Mouse (Mus musculus): ENCODE measurements at regions not wholly inside any gene's neighbourhood (a gene's known extent, or its start where the extent isn't known, plus 50 kb on each side); places are given as distances from the start of the nearest gene placed in this dataset.

DNA sequence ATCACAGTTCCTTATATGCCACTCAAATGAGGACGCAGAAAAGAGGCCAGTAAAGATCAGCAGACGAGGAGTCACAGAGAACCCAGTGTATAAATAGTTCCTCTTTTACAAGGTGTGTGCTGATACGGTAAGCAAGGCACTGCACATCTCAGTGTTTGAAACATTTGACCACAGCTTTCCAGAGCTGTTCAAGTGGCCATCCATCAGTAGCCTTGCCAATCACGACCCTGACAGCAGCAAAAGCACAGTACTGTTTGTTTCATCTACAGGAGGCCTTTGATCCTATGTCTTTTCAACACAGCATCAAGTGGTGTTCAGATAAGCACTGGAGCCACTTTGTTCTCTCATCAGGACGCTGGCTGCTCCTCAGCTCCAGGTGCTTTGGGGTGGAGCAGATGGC is 511.4 kb upstream of the Adarb2 start:
- no peak for DNase-seq (ENCODE audit: low spot score)
- H3K27me3 ChIP-seq (replicated peaks; ENCODE audit: control insufficient read depth, insufficient read depth, low read length): no peaks in the 10 kb centered on the region
- WGBS: 57% methylated on average over 5 of the region's 5 CpGs

GRCm38 (mm10) chr13:7697647-7698365 is 504.9 kb upstream of the Adarb2 start:
- WGBS: 78% methylated on average over 4 of the region's 4 CpGs
- H3K27ac ChIP-seq (replicated peaks; ENCODE audit: low read depth, low read length): no peak overlapping the region

More for the DNA sequence above, 511.4 kb upstream of the Adarb2 start:
- ATAC-seq (ENCODE audit: low read depth): no peak
- H3K27ac ChIP-seq (replicated peaks; ENCODE audit: low read depth, low read length): no peak overlapping the region
- no peak overlapping the region for H3K4me2 ChIP-seq (ENCODE audit: low read depth, low read length)
- H3K36me3 ChIP-seq (ENCODE audit: control insufficient read depth, insufficient read depth, low read length): no peaks in the 10 kb centered on the region
- H3K9ac ChIP-seq (ENCODE audit: low read depth, low read length): no peak overlapping the region
- H3K4me1 ChIP-seq (ENCODE audit: control insufficient read depth, insufficient read depth, low read length): no peaks in the 10 kb centered on the region
- H3K9me3 ChIP-seq (ENCODE audit: control insufficient read depth, low read length): no peaks in the 10 kb centered on the region
- H3K4me3 ChIP-seq (ENCODE audit: low read depth, low read length): no peak overlapping the region

GRCm38 (mm10) chr13:7721558-7721957 is 481.1 kb upstream of the Adarb2 start:
- no peak overlapping the region for H3K9ac ChIP-seq (ENCODE audit: low read depth, low read length)
- H3K4me3 ChIP-seq (ENCODE audit: low read depth, low read length): no peak overlapping the region
- ATAC-seq (ENCODE audit: low read depth): peak; percentile 55
- H3K36me3 ChIP-seq (ENCODE audit: control insufficient read depth, insufficient read depth, low read length): no peaks in the 10 kb centered on the region
- H3K27ac ChIP-seq (replicated peaks; ENCODE audit: low read depth, low read length): no peak overlapping the region
- no peak for DNase-seq (ENCODE audit: low spot score)
- no peak overlapping the region for H3K4me2 ChIP-seq (ENCODE audit: low read depth, low read length)
- WGBS: 56% methylated on average over 2 of the region's 2 CpGs
- no peaks in the 10 kb centered on the region for H3K4me1 ChIP-seq (ENCODE audit: control insufficient read depth, insufficient read depth, low read length)
- no peaks in the 10 kb centered on the region for H3K9me3 ChIP-seq (ENCODE audit: control insufficient read depth, low read length)
- no peaks in the 10 kb centered on the region for H3K27me3 ChIP-seq (replicated peaks; ENCODE audit: control insufficient read depth, insufficient read depth, low read length)

More at GRCm38 (mm10) chr13:7697647-7698365, 504.9 kb upstream of the Adarb2 start:
- ATAC-seq (ENCODE audit: low read depth): no peak; the same call in 1 of the 2 replicates
- Histone ChIP-seq H3K36me3 (ENCODE audit: control insufficient read depth, insufficient read depth, low read length) (no peaks in the 10 kb centered on the region), H3K9me3 (ENCODE audit: control insufficient read depth, low read length) (no peaks in the 10 kb centered on the region), H3K27me3 (replicated peaks; ENCODE audit: control insufficient read depth, insufficient read depth, low read length) (no peaks in the 10 kb centered on the region), H3K4me1 (ENCODE audit: control insufficient read depth, insufficient read depth, low read length) (no peaks in the 10 kb centered on the region), H3K9ac (ENCODE audit: low read depth, low read length) (no peak overlapping the region), H3K4me2 (ENCODE audit: low read depth, low read length) (no peak overlapping the region), H3K4me3 (ENCODE audit: low read depth, low read length) (no peak overlapping the region)
- DNase-seq (ENCODE audit: low spot score): no peak

GRCm38 (mm10) chr13:7749688-7750087 is 453.0 kb upstream of the Adarb2 start:
- no peaks in the 10 kb centered on the region for H3K27me3 ChIP-seq (replicated peaks; ENCODE audit: control insufficient read depth, insufficient read depth, low read length)
- H3K36me3 ChIP-seq (ENCODE audit: control insufficient read depth, insufficient read depth, low read length): no peaks in the 10 kb centered on the region
- no peak overlapping the region for H3K27ac ChIP-seq (replicated peaks; ENCODE audit: low read depth, low read length)
- DNase-seq (ENCODE audit: low spot score) (no peak), ATAC-seq (ENCODE audit: low read depth) (no peak)
- H3K9me3 ChIP-seq (ENCODE audit: control insufficient read depth, low read length): no peaks in the 10 kb centered on the region
- H3K4me3 ChIP-seq (ENCODE audit: low read depth, low read length): no peak overlapping the region
- H3K9ac ChIP-seq (ENCODE audit: low read depth, low read length): no peak overlapping the region
- no peaks in the 10 kb centered on the region for H3K4me1 ChIP-seq (ENCODE audit: control insufficient read depth, insufficient read depth, low read length)
- 83% methylated on average over 1 of the region's 1 CpGs for WGBS
- no peak overlapping the region for H3K4me2 ChIP-seq (ENCODE audit: low read depth, low read length)

DNA sequence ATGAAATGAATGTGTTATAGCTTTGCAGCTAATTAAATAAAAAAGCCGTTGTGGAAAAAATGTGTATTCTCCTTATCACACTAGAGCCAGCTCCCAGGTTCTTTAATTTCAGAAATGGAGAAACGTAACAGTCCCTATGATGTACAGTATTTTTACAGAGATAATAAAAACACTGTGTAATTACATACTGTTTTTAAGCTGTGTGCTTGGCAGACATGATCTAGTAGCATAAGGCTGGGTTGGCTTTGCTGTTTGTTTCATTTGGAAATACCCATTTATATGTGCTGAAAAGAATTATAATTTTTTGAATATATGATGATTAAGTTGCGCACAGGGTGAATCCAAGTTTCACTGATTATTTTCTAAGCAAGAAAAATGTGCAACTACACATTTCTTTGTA is 417.4 kb upstream of the Adarb2 start:
- H3K4me2 ChIP-seq (ENCODE audit: low read depth, low read length): no peak overlapping the region
- no peak overlapping the region for H3K9ac ChIP-seq (ENCODE audit: low read depth, low read length)

GRCm38 (mm10) chr13:7790069-7790468 is 412.6 kb upstream of the Adarb2 start:
- Histone ChIP-seq H3K27ac (replicated peaks; ENCODE audit: low read depth, low read length) (no peak overlapping the region), H3K9me3 (ENCODE audit: control insufficient read depth, low read length) (no peaks in the 10 kb centered on the region), H3K4me3 (ENCODE audit: low read depth, low read length) (no peak overlapping the region), H3K4me2 (ENCODE audit: low read depth, low read length) (no peak overlapping the region), H3K36me3 (ENCODE audit: control insufficient read depth, insufficient read depth, low read length) (no peaks in the 10 kb centered on the region), H3K9ac (ENCODE audit: low read depth, low read length) (no peak overlapping the region), H3K4me1 (ENCODE audit: control insufficient read depth, insufficient read depth, low read length) (no peaks in the 10 kb centered on the region), H3K27me3 (replicated peaks; ENCODE audit: control insufficient read depth, insufficient read depth, low read length) (no peaks in the 10 kb centered on the region)
- no peak for ATAC-seq (ENCODE audit: low read depth)
- WGBS: 78% methylated on average over 2 of the region's 2 CpGs
- no peak for DNase-seq (ENCODE audit: low spot score)

More for the DNA sequence above, 417.4 kb upstream of the Adarb2 start:
- 88% methylated on average over 3 of the region's 3 CpGs for WGBS
- no peak for ATAC-seq (ENCODE audit: low read depth)
- H3K9me3 ChIP-seq (ENCODE audit: control insufficient read depth, low read length): no peaks in the 10 kb centered on the region
- no peaks in the 10 kb centered on the region for H3K4me1 ChIP-seq (ENCODE audit: control insufficient read depth, insufficient read depth, low read length)
- no peak overlapping the region for H3K27ac ChIP-seq (replicated peaks; ENCODE audit: low read depth, low read length)
- no peaks in the 10 kb centered on the region for H3K36me3 ChIP-seq (ENCODE audit: control insufficient read depth, insufficient read depth, low read length)
- no peaks in the 10 kb centered on the region for H3K27me3 ChIP-seq (replicated peaks; ENCODE audit: control insufficient read depth, insufficient read depth, low read length)
- no peak for DNase-seq (ENCODE audit: low spot score)
- no peak overlapping the region for H3K4me3 ChIP-seq (ENCODE audit: low read depth, low read length)
